Mouse (Mus musculus) brain, embryonic 14.5 days (tissue): ENCODE data around the gene B3gnt8.

ENCODE experiments used
- CTCF ChIP-seq: fragments of 200-500 bp; IDR thresholded peaks from 2 replicates; pipeline ENCODE4 v1.5.1; 2012; ENCODE audit warnings: inconsistent platforms, mild to moderate bottlenecking, moderate library complexity, borderline replicate concordance; ENCODE audit not compliant: insufficient read depth, insufficient read length; ENCODE audit errors: extremely low read depth
- POLR2A ChIP-seq: fragments of 200-500 bp; IDR thresholded peaks from 2 replicates; pipeline ENCODE4 v1.6.1; 2012; ENCODE audit warnings: mild to moderate bottlenecking, inconsistent platforms, borderline replicate concordance; ENCODE audit not compliant: poor library complexity, insufficient read depth, insufficient read length, severe bottlenecking; ENCODE audit errors: extremely low read depth

GRCm38 (mm10) chr7:25681341-25682231 is 55.1 kb downstream of the B3gnt8 start:
- TF ChIP-seq CTCF (no peak), POLR2A (no peak)
